Mouse (Mus musculus): ENCODE results near the gene Tas2r138. TPM values are rescaled to one million over a fixed set of nuclear protein-coding genes. Genes with fewer than 3 reads are reported as not detected.

Gene Tas2r138
- not detected for polyA plus RNA-seq (2012; fragmentation: generic; extraction: Trizol)

GRCm38 (mm10) chr6:40613260-40613852 is at the start of gene Tas2r138:
Gene Tas2r138 (minus strand): TSS chr6:40613310.
- Histone ChIP-seq H3K36me3 (ENCODE audit: control insufficient read depth, insufficient read depth) (no peaks in the 10 kb centered on the region), H3K27me3 (ENCODE audit: control insufficient read depth, insufficient read depth, insufficient read length) (no peaks in the 10 kb centered on the region)
- TF ChIP-seq SRF (IDR thresholded peaks at IDR 0.05; ENCODE audit: control insufficient read depth, insufficient read length, low read depth) (no peak), CEBPB (IDR thresholded peaks at IDR 0.05; ENCODE audit: insufficient read depth, poor library complexity, severe bottlenecking) (no peak), REST (IDR thresholded peaks at IDR 0.05; ENCODE audit: insufficient read depth, insufficient read length) (no peak), USF1 (IDR thresholded peaks at IDR 0.05; ENCODE audit: low read depth) (no peak)

GRCm38 (mm10) chr6:40660930-40661329 is 47.8 kb upstream of the Tas2r138 start:
- H3ac ChIP-seq (ENCODE audit: control insufficient read depth, insufficient read length): no peak overlapping the region
- H3K4me2 ChIP-seq (ENCODE audit: low read depth): no peak overlapping the region
- no peaks in the 10 kb centered on the region for H3K79me2 ChIP-seq (ENCODE audit: control insufficient read depth, insufficient read depth)
- H3K4me3 ChIP-seq: no peak overlapping the region
- H3K27me3 ChIP-seq (ENCODE audit: control insufficient read depth, insufficient read depth, insufficient read length): no peaks in the 10 kb centered on the region
- TF ChIP-seq POLR2A (IDR thresholded peaks at IDR 0.05; ENCODE audit: insufficient read length, low read depth) (no peak), USF1 (IDR thresholded peaks at IDR 0.05; ENCODE audit: low read depth) (no peak), MYOD1 (IDR thresholded peaks at IDR 0.05; ENCODE audit: control insufficient read depth in 1 of 3, insufficient read length in 2 of 3, low read depth in 2 of 3) (no peak), TCF12 (IDR thresholded peaks at IDR 0.05; ENCODE audit: insufficient read depth, poor library complexity, severe bottlenecking) (no peak), MAX (IDR thresholded peaks at IDR 0.05; ENCODE audit: low read depth) (no peak), CEBPB (IDR thresholded peaks at IDR 0.05; ENCODE audit: insufficient read depth, poor library complexity, severe bottlenecking) (no peak), E2F4 (IDR thresholded peaks at IDR 0.05; ENCODE audit: insufficient read depth) (no peak), POLR2AphosphoS2 (IDR thresholded peaks at IDR 0.05; ENCODE audit: insufficient read length, low read depth) (no peak), SRF (IDR thresholded peaks at IDR 0.05; ENCODE audit: control insufficient read depth, insufficient read length, low read depth) (no peak), MYOG (IDR thresholded peaks at IDR 0.05; ENCODE audit: control insufficient read depth in 1 of 3, insufficient read depth in 1 of 3, insufficient read length in 2 of 3, low read depth in 2 of 3) (no peak), TCF3 (IDR thresholded peaks at IDR 0.05; ENCODE audit: insufficient read length, low read depth) (no peak), REST (IDR thresholded peaks at IDR 0.05; ENCODE audit: insufficient read depth, insufficient read length) (no peak)
- no peaks in the 10 kb centered on the region for H3K36me3 ChIP-seq (ENCODE audit: control insufficient read depth, insufficient read depth)

More at GRCm38 (mm10) chr6:40613260-40613852, at the start of gene Tas2r138:
- no peak within 1 kb of the TSS for H3K4me2 ChIP-seq (ENCODE audit: low read depth)
- no peak within 1 kb of the TSS for H3ac ChIP-seq (ENCODE audit: control insufficient read depth, insufficient read length)
- H3K79me2 ChIP-seq (ENCODE audit: control insufficient read depth, insufficient read depth): no peaks in the 10 kb centered on the region
- H3K4me3 ChIP-seq: no peak within 1 kb of the TSS

- Histone ChIP-seq H3K36me3 (ENCODE audit: control insufficient read depth, insufficient read depth) (no peaks in the 10 kb centered on the region), H3ac (ENCODE audit: control insufficient read depth, insufficient read length) (no peak overlapping the region), H3K79me2 (ENCODE audit: control insufficient read depth, insufficient read depth) (no peaks in the 10 kb centered on the region), H3K27me3 (ENCODE audit: control insufficient read depth, insufficient read depth, insufficient read length) (no peaks in the 10 kb centered on the region), H3K4me2 (ENCODE audit: low read depth) (no peak overlapping the region), H3K4me3 (no peak overlapping the region)
- TF ChIP-seq MYOD1 (IDR thresholded peaks at IDR 0.05; ENCODE audit: control insufficient read depth in 1 of 3, insufficient read length in 2 of 3, low read depth in 2 of 3) (no peak), E2F4 (IDR thresholded peaks at IDR 0.05; ENCODE audit: insufficient read depth) (no peak), MYOG (IDR thresholded peaks at IDR 0.05; ENCODE audit: control insufficient read depth in 1 of 3, insufficient read depth in 1 of 3, insufficient read length in 2 of 3, low read depth in 2 of 3) (no peak)
Measured at GRCm38 (mm10) chr6:40650953-40651352, 37.8 kb upstream of the Tas2r138 start.

- no peak for TF ChIP-seq CEBPB (IDR thresholded peaks at IDR 0.05; ENCODE audit: insufficient read depth, poor library complexity, severe bottlenecking)
Measured at GRCm38 (mm10) chr6:40645701-40646100, 32.6 kb upstream of the Tas2r138 start.

GRCm38 (mm10) chr6:40640710-40641538 is 27.8 kb upstream of the Tas2r138 start:
- TF ChIP-seq POLR2AphosphoS2 (IDR thresholded peaks at IDR 0.05; ENCODE audit: insufficient read length, low read depth): no peak
- TF ChIP-seq POLR2A (IDR thresholded peaks at IDR 0.05; ENCODE audit: insufficient read length, low read depth): no peak
- TF ChIP-seq USF1 (IDR thresholded peaks at IDR 0.05; ENCODE audit: low read depth): no peak
- TF ChIP-seq MYOG (IDR thresholded peaks at IDR 0.05; ENCODE audit: control insufficient read depth in 1 of 3, insufficient read depth in 1 of 3, insufficient read length in 2 of 3, low read depth in 2 of 3): no peak
- TF ChIP-seq MYOD1 (IDR thresholded peaks at IDR 0.05; ENCODE audit: control insufficient read depth in 1 of 3, insufficient read length in 2 of 3, low read depth in 2 of 3): no peak
- no peak for TF ChIP-seq CEBPB (IDR thresholded peaks at IDR 0.05; ENCODE audit: insufficient read depth, poor library complexity, severe bottlenecking)
- TF ChIP-seq E2F4 (IDR thresholded peaks at IDR 0.05; ENCODE audit: insufficient read depth): no peak
- TF ChIP-seq MAX (IDR thresholded peaks at IDR 0.05; ENCODE audit: low read depth): no peak
- TF ChIP-seq REST (IDR thresholded peaks at IDR 0.05; ENCODE audit: insufficient read depth, insufficient read length): no peak
- no peak for TF ChIP-seq TCF3 (IDR thresholded peaks at IDR 0.05; ENCODE audit: insufficient read length, low read depth)
- TF ChIP-seq SRF (IDR thresholded peaks at IDR 0.05; ENCODE audit: control insufficient read depth, insufficient read length, low read depth): no peak
- no peak for TF ChIP-seq TCF12 (IDR thresholded peaks at IDR 0.05; ENCODE audit: insufficient read depth, poor library complexity, severe bottlenecking)
- Histone ChIP-seq H3K4me3 (no peak overlapping the region), H3K27me3 (ENCODE audit: control insufficient read depth, insufficient read depth, insufficient read length) (no peaks in the 10 kb centered on the region), H3K36me3 (ENCODE audit: control insufficient read depth, insufficient read depth) (no peaks in the 10 kb centered on the region), H3K79me2 (ENCODE audit: control insufficient read depth, insufficient read depth) (no peaks in the 10 kb centered on the region), H3K4me2 (ENCODE audit: low read depth) (no peak overlapping the region), H3ac (ENCODE audit: control insufficient read depth, insufficient read length) (no peak overlapping the region)

More at GRCm38 (mm10) chr6:40645701-40646100, 32.6 kb upstream of the Tas2r138 start:
- H3K27me3 ChIP-seq (ENCODE audit: control insufficient read depth, insufficient read depth, insufficient read length): no peaks in the 10 kb centered on the region
- H3K4me2 ChIP-seq (ENCODE audit: low read depth): no peak overlapping the region
- no peaks in the 10 kb centered on the region for H3K79me2 ChIP-seq (ENCODE audit: control insufficient read depth, insufficient read depth)
- H3K36me3 ChIP-seq (ENCODE audit: control insufficient read depth, insufficient read depth): no peaks in the 10 kb centered on the region
- H3ac ChIP-seq (ENCODE audit: control insufficient read depth, insufficient read length): no peak overlapping the region
- H3K4me3 ChIP-seq: no peak overlapping the region

Data from myocyte (in vitro differentiated cells).